18 mouse cellular contexts compared by ENCODE assay signal in genomic region chr4:59567576-59568260, GRCm38 (mm10). TPM values are rescaled to one million over a fixed set of nuclear protein-coding genes. Genes with fewer than 3 reads are reported as not detected.
A peak's percentile ranks its signal among the peaks of the same experiment; 100 is the strongest.
DNase-seq lines count a peak whose midpoint lies in the region; ATAC-seq lines count a peak whose summit lies in the region.
"Had no signal": no experiment of that assay in that cellular context is flagged by ENCODE, and none has a peak within 500 bp of the region (broad histone marks: within the 10 kb centered on the region; RNA-seq: fewer than 3 reads in every experiment).

No protein-coding gene starts in this region.

- no peak overlapping the region for H3K4me2 ChIP-seq in midbrain, embryonic 11.5 days
- no peak overlapping the region for H3K4me2 ChIP-seq in midbrain, embryonic 13.5 days (replicated peaks)
- H3K4me2 ChIP-seq in intestine, embryonic 16.5 days (ENCODE audit: low read depth, low read length), result no peak overlapping the region
- H3K4me2 ChIP-seq: embryonic facial prominence, embryonic 13.5 days; forebrain, embryonic 12.5 days; hindbrain, embryonic 13.5 days had no signal

- no peak for ATAC-seq in midbrain, embryonic 11.5 days (ENCODE audit: low FRiP score)
- no peak for ATAC-seq in midbrain, embryonic 13.5 days
- ATAC-seq in intestine, embryonic 16.5 days, result 0 out of 2 replicates have a peak, but pooled peaks have one; percentile 16
- ATAC-seq: forebrain, embryonic 16.5 days; hindbrain, postnatal 0 days had no signal

- H3K4me3 ChIP-seq in heart, embryonic 10.5 days, result no peak overlapping the region
- no peak overlapping the region for H3K4me3 ChIP-seq in midbrain, embryonic 11.5 days (ENCODE audit: low read depth, low read length)
- H3K4me3 ChIP-seq in midbrain, embryonic 13.5 days (replicated peaks), result no peak overlapping the region
- H3K4me3 ChIP-seq in intestine, embryonic 16.5 days (ENCODE audit: low read length), result no peak overlapping the region
- H3K4me3 ChIP-seq: embryonic facial prominence, embryonic 13.5 days; forebrain, embryonic 12.5 days; hindbrain, embryonic 13.5 days had no signal

- no peak overlapping the region for H3K9ac ChIP-seq in midbrain, embryonic 11.5 days (ENCODE audit: low read length)
- H3K9ac ChIP-seq in midbrain, embryonic 13.5 days (replicated peaks), result no peak overlapping the region
- no peak overlapping the region for H3K9ac ChIP-seq in intestine, embryonic 16.5 days (ENCODE audit: low read depth, low read length)
- H3K9ac ChIP-seq: embryonic facial prominence, embryonic 13.5 days; forebrain, embryonic 12.5 days; hindbrain, embryonic 13.5 days had no signal

- DNase-seq in heart, embryonic 10.5 days (ENCODE audit: low spot score), result peak; percentile 28
- DNase-seq in heart, postnatal 10 days, result no peak
- DNase-seq in midbrain, embryonic 11.5 days (ENCODE audit: low spot score, missing footprints), result peak; percentile 77
- no peak for DNase-seq in ovary, postnatal 36 days (ENCODE audit: low spot score)
- DNase-seq in thymus, postnatal 36 days, result no peak
- DNase-seq: adrenal gland, postnatal 10 days; cerebellum, adult 18-20 months; cerebellum, adult 9-11 months; cerebellum, postnatal 36 days; gastrocnemius, postnatal 10 days; heart, postnatal 14 days had no signal

- H3K4me1 ChIP-seq in heart, embryonic 10.5 days, result no peaks in the 10 kb centered on the region
- H3K4me1 ChIP-seq in midbrain, embryonic 11.5 days (ENCODE audit: control insufficient read depth, insufficient read depth, low read length), result no peaks in the 10 kb centered on the region
- H3K4me1 ChIP-seq in midbrain, embryonic 13.5 days (replicated peaks), result no peaks in the 10 kb centered on the region
- H3K4me1 ChIP-seq in intestine, embryonic 16.5 days (ENCODE audit: control insufficient read depth, insufficient read depth, low read length), result no peaks in the 10 kb centered on the region
- H3K4me1 ChIP-seq: embryonic facial prominence, embryonic 13.5 days; forebrain, embryonic 12.5 days; hindbrain, embryonic 13.5 days had no signal

- intact Hi-C loops in heart, postnatal 10 days (cut with DNase I), result loop anchor here (2.0 kb wide), 1 partner anchor 471 kb away; no protein-coding TSS in a partner anchor

- no peaks in the 10 kb centered on the region for H3K9me3 ChIP-seq in heart, embryonic 10.5 days
- H3K9me3 ChIP-seq in midbrain, embryonic 11.5 days (ENCODE audit: control insufficient read depth, low read length), result no peaks in the 10 kb centered on the region
- no peaks in the 10 kb centered on the region for H3K9me3 ChIP-seq in midbrain, embryonic 13.5 days
- peaks cover 4% of the 10 kb centered on the region; the same call in 1 of the 2 replicates for H3K9me3 ChIP-seq in intestine, embryonic 16.5 days (ENCODE audit: control insufficient read depth, low read length)
- H3K9me3 ChIP-seq: embryonic facial prominence, embryonic 13.5 days; forebrain, embryonic 12.5 days had no signal

- H3K36me3 ChIP-seq in heart, embryonic 10.5 days, result no peaks in the 10 kb centered on the region
- no peaks in the 10 kb centered on the region for H3K36me3 ChIP-seq in midbrain, embryonic 11.5 days (ENCODE audit: control insufficient read depth, insufficient read depth, low read length)
- no peaks in the 10 kb centered on the region for H3K36me3 ChIP-seq in midbrain, embryonic 13.5 days
- H3K36me3 ChIP-seq in intestine, embryonic 16.5 days (ENCODE audit: control insufficient read depth, insufficient read depth, low read length), result no peaks in the 10 kb centered on the region
- H3K36me3 ChIP-seq: embryonic facial prominence, embryonic 13.5 days; forebrain, embryonic 12.5 days; hindbrain, embryonic 13.5 days had no signal

- no peak overlapping the region for H3K27ac ChIP-seq in heart, embryonic 10.5 days
- H3K27ac ChIP-seq in midbrain, embryonic 11.5 days (ENCODE audit: low read depth, low read length), result no peak overlapping the region
- no peak overlapping the region for H3K27ac ChIP-seq in midbrain, embryonic 13.5 days
- no peak overlapping the region for H3K27ac ChIP-seq in intestine, embryonic 16.5 days (ENCODE audit: low read length)
- H3K27ac ChIP-seq: embryonic facial prominence, embryonic 13.5 days; forebrain, embryonic 12.5 days; hindbrain, embryonic 13.5 days; hindbrain, postnatal 0 days had no signal

- WGBS in heart, embryonic 10.5 days, result 77% methylated on average over 6 of the region's 6 CpGs
- WGBS in midbrain, embryonic 11.5 days, result 80% methylated on average over 6 of the region's 6 CpGs
- WGBS in midbrain, embryonic 13.5 days, result 84% methylated on average over 6 of the region's 6 CpGs
- 83% methylated on average over 6 of the region's 6 CpGs for WGBS in intestine, embryonic 16.5 days

- H3K27me3 ChIP-seq in heart, embryonic 10.5 days (ENCODE audit: insufficient read depth, poor library complexity, severe bottlenecking), result no peaks in the 10 kb centered on the region
- H3K27me3 ChIP-seq in midbrain, embryonic 11.5 days (ENCODE audit: control insufficient read depth, insufficient read depth, low read length), result no peaks in the 10 kb centered on the region
- H3K27me3 ChIP-seq in midbrain, embryonic 13.5 days, result no peaks in the 10 kb centered on the region
- no peaks in the 10 kb centered on the region for H3K27me3 ChIP-seq in intestine, embryonic 16.5 days (replicated peaks; ENCODE audit: control insufficient read depth, insufficient read depth, low read length)
- H3K27me3 ChIP-seq: embryonic facial prominence, embryonic 13.5 days; forebrain, embryonic 12.5 days; hindbrain, embryonic 13.5 days had no signal

RNA-seq across cellular contexts. Expression of gene Hsdl2, which starts 13.6 kb away (rescaled TPM):
- 27.6 and 32.5 TPM in 2 replicates for polyA plus RNA-seq in heart, embryonic 10.5 days (2016; fragmentation: Nextera tagmentation; extraction: Ambion mirVana)
- total RNA-seq in heart, postnatal 10 days (2021), result 100 to 1,000 TPM; 253 to 276 TPM
- polyA plus RNA-seq in midbrain, embryonic 11.5 days (2014; fragmentation: Nextera tagmentation; extraction: Ambion mirVana), result 30.6 and 34.2 TPM in 2 replicates
- 29.4 and 31.6 TPM in 2 replicates for polyA plus RNA-seq in midbrain, embryonic 13.5 days (2015; fragmentation: Nextera tagmentation; extraction: Ambion mirVana)
- polyA plus RNA-seq in intestine, embryonic 16.5 days (2015; fragmentation: Nextera tagmentation; extraction: Ambion mirVana), result 18.8 and 19.1 TPM in 2 replicates

RNA-seq across cellular contexts. Expression of gene Ptbp3, which starts 18.6 kb away (rescaled TPM):
- 38.3 and 41.3 TPM in 2 replicates for polyA plus RNA-seq in heart, embryonic 10.5 days (2016; fragmentation: Nextera tagmentation; extraction: Ambion mirVana)
- 10 to 100 TPM; 57.4 to 57.9 TPM for total RNA-seq in heart, postnatal 10 days (2021)
- 29.6 and 31.1 TPM in 2 replicates for polyA plus RNA-seq in midbrain, embryonic 11.5 days (2014; fragmentation: Nextera tagmentation; extraction: Ambion mirVana)
- polyA plus RNA-seq in midbrain, embryonic 13.5 days (2015; fragmentation: Nextera tagmentation; extraction: Ambion mirVana), result 18.5 and 20.3 TPM in 2 replicates
- polyA plus RNA-seq in intestine, embryonic 16.5 days (2015; fragmentation: Nextera tagmentation; extraction: Ambion mirVana), result 56.5 and 59.6 TPM in 2 replicates

RNA-seq across cellular contexts. Expression of gene E130308A19Rik, which starts 58.3 kb away (rescaled TPM):
- polyA plus RNA-seq in heart, embryonic 10.5 days (2016; fragmentation: Nextera tagmentation; extraction: Ambion mirVana), result 31.0 and 37.3 TPM in 2 replicates
- 10 to 100 TPM; 10.8 to 11.3 TPM for total RNA-seq in heart, postnatal 10 days (2021)
- 43.2 and 49.0 TPM in 2 replicates for polyA plus RNA-seq in midbrain, embryonic 11.5 days (2014; fragmentation: Nextera tagmentation; extraction: Ambion mirVana)
- polyA plus RNA-seq in midbrain, embryonic 13.5 days (2015; fragmentation: Nextera tagmentation; extraction: Ambion mirVana), result 58.4 and 62.6 TPM in 2 replicates
- 9.6 and 10.8 TPM in 2 replicates for polyA plus RNA-seq in intestine, embryonic 16.5 days (2015; fragmentation: Nextera tagmentation; extraction: Ambion mirVana)

Comparison
In these comparisons a context has a peak if more than half of its experiments do, and no peak if none do; other contexts are left out.
1. DNase-seq: peak in heart, embryonic 10.5 days (single experiment) and midbrain, embryonic 11.5 days (single experiment); none in heart, postnatal 10 days (0 of 2), ovary, postnatal 36 days (single experiment) and thymus, postnatal 36 days (0 of 2).